Mouse (Mus musculus) kidney, embryonic 16.5 days (tissue): ENCODE measurements around the gene Fignl1. TPM values are rescaled to one million over a fixed set of nuclear protein-coding genes. Genes with fewer than 3 reads are reported as not detected.

Experiments used
- ATAC-seq: fragments of 200-750 bp; cut with Nextera tagmentation; 2 replicates; pipeline ENCODE4 v1.8.0; 2017; ENCODE audit warnings: moderate TSS enrichment; ENCODE audit not compliant: low FRiP score, low TSS enrichment
- H3K27ac ChIP-seq: fragments of 300-500 bp; sonication (generic); 2 replicates; pipeline ENCODE4 v1.5.1; 2014; ENCODE audit warnings: low read length
- H3K27me3 ChIP-seq: fragments of 300-500 bp; sonication (generic); 2 replicates; pipeline ENCODE4 v1.6.1; 2014; ENCODE audit warnings: low read length, control low read depth, mixed read lengths; ENCODE audit not compliant: insufficient read depth
- H3K36me3 ChIP-seq: fragments of 300-500 bp; sonication (generic); 2 replicates; pipeline ENCODE4 v1.6.1; 2014; ENCODE audit warnings: low read length, control low read depth, mixed read lengths; ENCODE audit not compliant: insufficient read depth
- H3K4me1 ChIP-seq: fragments of 300-500 bp; sonication (generic); 2 replicates; pipeline ENCODE4 v1.6.1; 2014; ENCODE audit warnings: low read length, control low read depth, mixed read lengths; ENCODE audit not compliant: insufficient read depth
- H3K4me2 ChIP-seq: fragments of 300-500 bp; sonication (generic); replicated peaks from 2 replicates; pipeline ENCODE4 v1.6.1; 2014; ENCODE audit warnings: low read depth, low read length
- H3K4me3 ChIP-seq: fragments of 300-500 bp; sonication (generic); 2 replicates; pipeline ENCODE4 v1.5.1; 2014; ENCODE audit warnings: mild to moderate bottlenecking, low read length
- H3K9ac ChIP-seq: fragments of 300-500 bp; sonication (generic); replicated peaks from 2 replicates; pipeline ENCODE4 v1.6.1; 2014; ENCODE audit warnings: low read length
- H3K9me3 ChIP-seq: fragments of 300-500 bp; sonication (generic); 2 replicates; pipeline ENCODE4 v1.6.1; 2016; ENCODE audit warnings: low read length, control low read depth
- WGBS: fragments of 180-500 bp; shearing (Covaris S2); extraction: QIAGEN DNeasy Blood & Tissue Kit; methylation state at CpG from one replicate; pipeline ENCODE4 v1.1.7; 2014; 5-methylcytosine and 5-hydroxymethylcytosine counted together
- polyA plus RNA-seq: library from polyadenylated mRNA; unstranded; fragments of >200 nt; fragmentation: Nextera tagmentation; extraction: Ambion mirVana; gene quantifications from 2 replicates; pipeline ENCODE4 v1.2.1, GENCODE M21; 2015

Fignl1 gene
- polyA plus RNA-seq, 1 experiment from 2014 or later, result 69.5 TPM

- Histone ChIP-seq H3K4me2 (no peak overlapping the region), H3K9me3 (no peaks in the 10 kb centered on the region), H3K36me3 (no peaks in the 10 kb centered on the region), H3K27ac (no peak overlapping the region; the same call in 1 of the 2 replicates), H3K27me3 (no peaks in the 10 kb centered on the region), H3K4me3 (no peak overlapping the region), H3K4me1 (peaks cover 51% of the 10 kb centered on the region), H3K9ac (no peak overlapping the region)
- no peak for ATAC-seq
- 65% methylated on average over 6 of the region's 6 CpGs for WGBS
Measured at GRCm38 (mm10) chr11:11835361-11835760, 26.6 kb upstream of the Fignl1 start.

GRCm38 (mm10) chr11:11833100-11833499 lies 24.3 kb upstream of the Fignl1 start:
- 21% methylated on average over 8 of the region's 8 CpGs for WGBS
- Histone ChIP-seq H3K4me3 (no peak overlapping the region), H3K27me3 (no peaks in the 10 kb centered on the region), H3K27ac (peak overlapping the region; percentile 87), H3K36me3 (no peaks in the 10 kb centered on the region), H3K4me2 (no peak overlapping the region), H3K9ac (no peak overlapping the region), H3K4me1 (peaks cover 71% of the 10 kb centered on the region), H3K9me3 (no peaks in the 10 kb centered on the region)
- no peak for ATAC-seq

GRCm38 (mm10) chr11:11832755-11833084 lies 24.0 kb upstream of the Fignl1 start:
- WGBS, result 48% methylated on average over 6 of the region's 6 CpGs
- Histone ChIP-seq H3K27ac (peak overlapping the region; percentile 87), H3K4me2 (no peak overlapping the region), H3K4me3 (no peak overlapping the region), H3K9me3 (no peaks in the 10 kb centered on the region), H3K27me3 (no peaks in the 10 kb centered on the region), H3K36me3 (no peaks in the 10 kb centered on the region), H3K4me1 (peaks cover 69% of the 10 kb centered on the region), H3K9ac (peak overlapping the region; percentile 24; the same call in 1 of the 2 replicates)
- ATAC-seq, result no peak

- peak; percentile 29; the same call in 1 of the 2 replicates for ATAC-seq
- peaks cover 63% of the 10 kb centered on the region for H3K4me1 ChIP-seq
- H3K4me2 ChIP-seq, result no peak overlapping the region
- no peaks in the 10 kb centered on the region for H3K27me3 ChIP-seq
- H3K9ac ChIP-seq, result peak overlapping the region; percentile 37
- 11% methylated on average over 6 of the region's 6 CpGs for WGBS
- H3K4me3 ChIP-seq, result no peak overlapping the region
- peak overlapping the region; percentile 87 for H3K27ac ChIP-seq
- no peaks in the 10 kb centered on the region for H3K9me3 ChIP-seq
- no peaks in the 10 kb centered on the region for H3K36me3 ChIP-seq
Measured at GRCm38 (mm10) chr11:11831940-11832754, 23.4 kb upstream of the Fignl1 start.

GRCm38 (mm10) chr11:11831526-11831925 lies 22.8 kb upstream of the Fignl1 start:
- 0 out of 2 replicates have a peak, but pooled peaks have one; percentile 0 for ATAC-seq
- H3K9ac ChIP-seq, result peak overlapping the region; percentile 37
- H3K27me3 ChIP-seq, result no peaks in the 10 kb centered on the region
- no peak overlapping the region for H3K4me2 ChIP-seq
- no peak overlapping the region for H3K4me3 ChIP-seq
- H3K4me1 ChIP-seq, result peaks cover 57% of the 10 kb centered on the region
- H3K27ac ChIP-seq, result peak overlapping the region; percentile 87
- no peaks in the 10 kb centered on the region for H3K9me3 ChIP-seq
- no peaks in the 10 kb centered on the region for H3K36me3 ChIP-seq
- WGBS, result 23% methylated on average over 6 of the region's 6 CpGs

- H3K4me3 ChIP-seq, result no peak overlapping the region
- ATAC-seq, result no peak
- H3K27me3 ChIP-seq, result no peaks in the 10 kb centered on the region
- no peaks in the 10 kb centered on the region for H3K9me3 ChIP-seq
- H3K4me2 ChIP-seq, result no peak overlapping the region; the same call in 1 of the 2 replicates
- H3K36me3 ChIP-seq, result no peaks in the 10 kb centered on the region
- peaks cover 52% of the 10 kb centered on the region for H3K4me1 ChIP-seq
- peak overlapping the region; percentile 76 for H3K27ac ChIP-seq
- 0 out of 2 replicates have a peak overlapping the region, but pooled peaks have one; percentile 41 for H3K9ac ChIP-seq
- 31% methylated on average over 12 of the region's 12 CpGs for WGBS
Measured at GRCm38 (mm10) chr11:11830884-11831495, 22.2 kb upstream of the Fignl1 start.

GRCm38 (mm10) chr11:11829161-11830000 lies 20.6 kb upstream of the Fignl1 start:
- peak overlapping the region; percentile 16; the same call in 1 of the 2 replicates for H3K4me2 ChIP-seq
- no peaks in the 10 kb centered on the region for H3K9me3 ChIP-seq
- H3K27ac ChIP-seq, result peak overlapping the region; percentile 85
- no peaks in the 10 kb centered on the region for H3K36me3 ChIP-seq
- peak; percentile 83 for ATAC-seq
- H3K9ac ChIP-seq, result peak overlapping the region; percentile 2; the same call in 1 of the 2 replicates
- no peak overlapping the region for H3K4me3 ChIP-seq
- no peaks in the 10 kb centered on the region for H3K27me3 ChIP-seq
- H3K4me1 ChIP-seq, result peaks cover 57% of the 10 kb centered on the region
- 35% methylated on average over 11 of the region's 11 CpGs for WGBS

- no peak overlapping the region for H3K4me3 ChIP-seq
- peak overlapping the region; percentile 16; the same call in 1 of the 2 replicates for H3K4me2 ChIP-seq
- peak; percentile 46 for ATAC-seq
- H3K9ac ChIP-seq, result peak overlapping the region; percentile 2; the same call in 1 of the 2 replicates
- H3K9me3 ChIP-seq, result no peaks in the 10 kb centered on the region
- peaks cover 57% of the 10 kb centered on the region for H3K4me1 ChIP-seq
- no peaks in the 10 kb centered on the region for H3K27me3 ChIP-seq
- H3K36me3 ChIP-seq, result no peaks in the 10 kb centered on the region
- peak overlapping the region; percentile 85 for H3K27ac ChIP-seq
- WGBS, result 24% methylated on average over 6 of the region's 6 CpGs
Measured at GRCm38 (mm10) chr11:11828761-11829160, 20.0 kb upstream of the Fignl1 start.

- 46% methylated on average over 5 of the region's 5 CpGs for WGBS
- H3K36me3 ChIP-seq, result no peaks in the 10 kb centered on the region
- H3K4me2 ChIP-seq, result no peak overlapping the region
- H3K4me3 ChIP-seq, result no peak overlapping the region
- no peak for ATAC-seq
- no peaks in the 10 kb centered on the region for H3K27me3 ChIP-seq
- peaks cover 58% of the 10 kb centered on the region for H3K4me1 ChIP-seq
- H3K9ac ChIP-seq, result peak overlapping the region; percentile 2; the same call in 1 of the 2 replicates
- H3K9me3 ChIP-seq, result no peaks in the 10 kb centered on the region
- peak overlapping the region; percentile 85 for H3K27ac ChIP-seq
Measured at GRCm38 (mm10) chr11:11828251-11828650, 19.5 kb upstream of the Fignl1 start.
